Mouse (Mus musculus): Measurements from ENCODE around the gene Gal3st2b. TPM values are rescaled to one million over a fixed set of nuclear protein-coding genes. Genes with fewer than 3 reads are reported as not detected.
"Not testable (repeated sequence)": the region's sequence is repeated elsewhere in the genome, so short reads cannot be mapped to it uniquely, and the experiment has no call there.

Gene Gal3st2b
- total and polyA plus RNA-seq, 2 experiments: not detected

- Histone ChIP-seq H3K27ac (replicated peaks; ENCODE audit: insufficient read depth, low read depth, low read length) (no peak overlapping the region), H3K4me3 (ENCODE audit: insufficient read depth, low read depth, low read length) (no peak overlapping the region), H3K27me3 (ENCODE audit: control insufficient read depth, insufficient read depth, low read length) (no peaks in the 10 kb centered on the region), H3K36me3 (ENCODE audit: control insufficient read depth, insufficient read depth, low read length) (no peaks in the 10 kb centered on the region), H3K79me2 (ENCODE audit: control insufficient read depth, insufficient read depth, low read length) (no peaks in the 10 kb centered on the region), H3K9ac (ENCODE audit: low read depth, low read length) (no peak overlapping the region), H3K4me1 (ENCODE audit: control insufficient read depth, insufficient read depth, low read length) (no peaks in the 10 kb centered on the region)
- no peak for DNase-seq (ENCODE audit: extremely low read depth, low read depth, low spot score)
- TF ChIP-seq CTCF (IDR thresholded peaks at IDR 0.05; ENCODE audit: low read depth, low read length) (no peak), POLR2A (IDR thresholded peaks at IDR 0.05; ENCODE audit: extremely low read depth, insufficient read depth, low read length) (no peak)
- WGBS: 77% methylated on average over 3 of the region's 3 CpGs
Measured at GRCm38 (mm10) chr1:93986167-93986566, 68.1 kb downstream of the Gal3st2b start.

GRCm38 (mm10) chr1:93988786-93989185, 70.7 kb downstream of the Gal3st2b start:
- DNase-seq (ENCODE audit: extremely low read depth, low read depth, low spot score): no peak

GRCm38 (mm10) chr1:93990209-93990608, 72.1 kb downstream of the Gal3st2b start, which contains the start of gene Gal3st2c:
TSS of gene Gal3st2c (plus strand) at chr1:93990509.
- not testable (repeated sequence) for H3K36me3 ChIP-seq (ENCODE audit: control insufficient read depth, insufficient read depth, low read length); H3K4me3 ChIP-seq (ENCODE audit: insufficient read depth, low read depth, low read length); H3K79me2 ChIP-seq (ENCODE audit: control insufficient read depth, insufficient read depth, low read length); H3K27ac ChIP-seq (replicated peaks; ENCODE audit: insufficient read depth, low read depth, low read length); H3K27me3 ChIP-seq (ENCODE audit: control insufficient read depth, insufficient read depth, low read length); H3K4me1 ChIP-seq (ENCODE audit: control insufficient read depth, insufficient read depth, low read length); DNase-seq (ENCODE audit: extremely low read depth, low read depth, low spot score); H3K9ac ChIP-seq (ENCODE audit: low read depth, low read length)
- 87% methylated on average over 8 of the region's 8 CpGs for WGBS

More at GRCm38 (mm10) chr1:93988786-93989185, 70.7 kb downstream of the Gal3st2b start:
- 51% methylated on average over 3 of the region's 3 CpGs for WGBS
- Histone ChIP-seq H3K27me3 (ENCODE audit: control insufficient read depth, insufficient read depth, low read length) (no peaks in the 10 kb centered on the region), H3K36me3 (ENCODE audit: control insufficient read depth, insufficient read depth, low read length) (no peaks in the 10 kb centered on the region), H3K27ac (replicated peaks; ENCODE audit: insufficient read depth, low read depth, low read length) (no peak overlapping the region), H3K4me1 (ENCODE audit: control insufficient read depth, insufficient read depth, low read length) (no peaks in the 10 kb centered on the region), H3K4me3 (ENCODE audit: insufficient read depth, low read depth, low read length) (no peak overlapping the region), H3K79me2 (ENCODE audit: control insufficient read depth, insufficient read depth, low read length) (no peaks in the 10 kb centered on the region), H3K9ac (ENCODE audit: low read depth, low read length) (no peak overlapping the region)
- no peak for TF ChIP-seq CTCF (IDR thresholded peaks at IDR 0.05; ENCODE audit: low read depth, low read length)
- no peak for TF ChIP-seq POLR2A (IDR thresholded peaks at IDR 0.05; ENCODE audit: extremely low read depth, insufficient read depth, low read length)

- H3K27ac ChIP-seq (replicated peaks; ENCODE audit: insufficient read depth, low read depth, low read length); H3K9ac ChIP-seq (ENCODE audit: low read depth, low read length); H3K79me2 ChIP-seq (ENCODE audit: control insufficient read depth, insufficient read depth, low read length); H3K4me3 ChIP-seq (ENCODE audit: insufficient read depth, low read depth, low read length); H3K4me1 ChIP-seq (ENCODE audit: control insufficient read depth, insufficient read depth, low read length); DNase-seq (ENCODE audit: extremely low read depth, low read depth, low spot score); H3K36me3 ChIP-seq (ENCODE audit: control insufficient read depth, insufficient read depth, low read length); H3K27me3 ChIP-seq (ENCODE audit: control insufficient read depth, insufficient read depth, low read length): not testable (repeated sequence)
- 77% methylated on average over 2 of the region's 2 CpGs for WGBS
Measured at GRCm38 (mm10) chr1:93991068-93991467, 73.0 kb downstream of the Gal3st2b start.

GRCm38 (mm10) chr1:93991491-93991890, 73.4 kb downstream of the Gal3st2b start:
- not testable (repeated sequence) for H3K27me3 ChIP-seq (ENCODE audit: control insufficient read depth, insufficient read depth, low read length); H3K9ac ChIP-seq (ENCODE audit: low read depth, low read length); H3K79me2 ChIP-seq (ENCODE audit: control insufficient read depth, insufficient read depth, low read length); H3K36me3 ChIP-seq (ENCODE audit: control insufficient read depth, insufficient read depth, low read length); H3K4me1 ChIP-seq (ENCODE audit: control insufficient read depth, insufficient read depth, low read length); H3K4me3 ChIP-seq (ENCODE audit: insufficient read depth, low read depth, low read length); H3K27ac ChIP-seq (replicated peaks; ENCODE audit: insufficient read depth, low read depth, low read length); DNase-seq (ENCODE audit: extremely low read depth, low read depth, low spot score)
- WGBS: 91% methylated on average over 3 of the region's 3 CpGs

Other genes starting within 250 kb of the Gal3st2b start
- gene Bok, start 232.7 kb upstream of the Gal3st2b start, total RNA-seq (2014; rRNA removed): 7.3 and 8.9 TPM in 2 replicates
- 11.5 and 15.9 TPM in 2 replicates for gene Bok, start 232.7 kb upstream of the Gal3st2b start, polyA plus RNA-seq (2012; rRNA removed)
- 18.7 and 20.0 TPM in 2 replicates for gene Atg4b, start 166.8 kb upstream of the Gal3st2b start, total RNA-seq (2014; rRNA removed)
- gene Atg4b, start 166.8 kb upstream of the Gal3st2b start, polyA plus RNA-seq (2012; rRNA removed): 27.8 and 29.1 TPM in 2 replicates
- gene Thap4, start 163.4 kb upstream of the Gal3st2b start, total RNA-seq (2014; rRNA removed): 10.0 and 13.6 TPM in 2 replicates
- gene Thap4, start 163.4 kb upstream of the Gal3st2b start, polyA plus RNA-seq (2012; rRNA removed): 17.5 TPM in 2 replicates
- gene Dtymk, start 116.4 kb upstream of the Gal3st2b start, total RNA-seq (2014; rRNA removed): 26.3 and 27.7 TPM in 2 replicates
- 18.7 and 28.4 TPM in 2 replicates for gene Dtymk, start 116.4 kb upstream of the Gal3st2b start, polyA plus RNA-seq (2012; rRNA removed)
- 4.4 and 5.5 TPM in 2 replicates for gene Ing5, start 114.3 kb upstream of the Gal3st2b start, total RNA-seq (2014; rRNA removed)
- gene Ing5, start 114.3 kb upstream of the Gal3st2b start, polyA plus RNA-seq (2012; rRNA removed): 2.2 and 2.7 TPM in 2 replicates
- gene D2hgdh, start 93.4 kb upstream of the Gal3st2b start, total RNA-seq (2014; rRNA removed): 23.4 and 24.8 TPM in 2 replicates
- 26.1 and 27.8 TPM in 2 replicates for gene D2hgdh, start 93.4 kb upstream of the Gal3st2b start, polyA plus RNA-seq (2012; rRNA removed)
- gene Gal3st2, start 57.0 kb upstream of the Gal3st2b start, total RNA-seq (2014; rRNA removed): 0.37 TPM in 1 of 2 replicates, not detected in the other
- gene Gal3st2, start 57.0 kb upstream of the Gal3st2b start, polyA plus RNA-seq (2012; rRNA removed): not detected in 2 replicates
- not detected in 2 replicates for gene Gal3st2c, start 72.2 kb downstream of the Gal3st2b start, total RNA-seq (2014; rRNA removed)
- not detected in 2 replicates for gene Gal3st2c, start 72.2 kb downstream of the Gal3st2b start, polyA plus RNA-seq (2012; rRNA removed)
- gene Neu4, start 102.1 kb downstream of the Gal3st2b start, total RNA-seq (2014; rRNA removed): not detected in 2 replicates
- not detected in 2 replicates for gene Neu4, start 102.1 kb downstream of the Gal3st2b start, polyA plus RNA-seq (2012; rRNA removed)
- gene Pdcd1, start 134.2 kb downstream of the Gal3st2b start, total RNA-seq (2014; rRNA removed): 0.09 TPM in 1 of 2 replicates, not detected in the other
- not detected in 2 replicates for gene Pdcd1, start 134.2 kb downstream of the Gal3st2b start, polyA plus RNA-seq (2012; rRNA removed)

All from liver, adult 2 months (tissue).